Mouse (Mus musculus) stomach, postnatal 0 days (tissue): ENCODE measurements around the gene Lgals4. TPM values are rescaled to one million over a fixed set of nuclear protein-coding genes. Genes with fewer than 3 reads are reported as not detected.

Experiments used
- ATAC-seq: fragments of 200-750 bp; cut with Nextera tagmentation; 2 replicates; pipeline ENCODE4 v1.8.0; 2017; ENCODE audit not compliant: low FRiP score, low TSS enrichment
- DNase-seq: peaks from one replicate; pipeline ENCODE4 v3.0.0-alpha.2; 2016; ENCODE audit warnings: low spot score
- H3K27ac ChIP-seq: fragments of 300-500 bp; sonication (generic); replicated peaks from 2 replicates; pipeline ENCODE4 v1.5.1; 2014; ENCODE audit warnings: mild to moderate bottlenecking, control low read depth
- H3K27me3 ChIP-seq: fragments of 300-500 bp; sonication (generic); 2 replicates; pipeline ENCODE4 v1.6.1; 2014; ENCODE audit warnings: low read length; ENCODE audit not compliant: control insufficient read depth, insufficient read depth
- H3K36me3 ChIP-seq: fragments of 300-500 bp; sonication (generic); 2 replicates; pipeline ENCODE4 v1.6.1; 2014; ENCODE audit warnings: low read length, mixed read lengths; ENCODE audit not compliant: control insufficient read depth, insufficient read depth
- H3K4me1 ChIP-seq: fragments of 300-500 bp; sonication (generic); replicated peaks from 2 replicates; pipeline ENCODE4 v1.6.1; 2014; ENCODE audit warnings: antibody characterized with exemption; ENCODE audit not compliant: control insufficient read depth, insufficient read depth
- H3K4me2 ChIP-seq: fragments of 300-500 bp; sonication (generic); replicated peaks from 2 replicates; pipeline ENCODE4 v1.6.1; 2014; ENCODE audit warnings: low read depth, mild to moderate bottlenecking, control low read depth, moderate library complexity
- H3K4me3 ChIP-seq: fragments of 300-500 bp; sonication (generic); 2 replicates; pipeline ENCODE4 v1.5.1; 2014; ENCODE audit warnings: low read depth, low read length, control low read depth
- H3K9ac ChIP-seq: fragments of 300-500 bp; sonication (generic); 2 replicates; pipeline ENCODE4 v1.6.1; 2014; ENCODE audit warnings: mild to moderate bottlenecking, low read length, control low read depth, mixed read lengths
- H3K9me3 ChIP-seq: fragments of 300-500 bp; sonication (generic); 2 replicates; pipeline ENCODE4 v1.6.1; 2016; ENCODE audit warnings: low read length; ENCODE audit not compliant: control insufficient read depth
- CTCF ChIP-seq: IDR thresholded peaks from 2 replicates; pipeline ENCODE4 v1.5.1; 2016; ENCODE audit warnings: antibody characterized with exemption, low read depth, mild to moderate bottlenecking, moderate library complexity
- EP300 ChIP-seq: optimal IDR thresholded peaks from 2 replicates; pipeline ENCODE3; 2016; ENCODE audit warnings: antibody characterized with exemption
- WGBS: fragments of 180-500 bp; shearing (Covaris S2); extraction: QIAGEN DNeasy Blood & Tissue Kit; methylation state at CpG from one replicate; pipeline ENCODE4 v1.1.7; 2014; 5-methylcytosine and 5-hydroxymethylcytosine counted together
- polyA plus RNA-seq: library from polyadenylated mRNA; unstranded; fragments of >200 nt; fragmentation: Nextera tagmentation; extraction: Ambion mirVana; gene quantifications from 2 replicates; pipeline ENCODE4 v1.2.1, GENCODE M21; 2015

Gene Lgals4
- polyA plus RNA-seq, 1 experiment from 2014 or later = 489 TPM

DNA sequence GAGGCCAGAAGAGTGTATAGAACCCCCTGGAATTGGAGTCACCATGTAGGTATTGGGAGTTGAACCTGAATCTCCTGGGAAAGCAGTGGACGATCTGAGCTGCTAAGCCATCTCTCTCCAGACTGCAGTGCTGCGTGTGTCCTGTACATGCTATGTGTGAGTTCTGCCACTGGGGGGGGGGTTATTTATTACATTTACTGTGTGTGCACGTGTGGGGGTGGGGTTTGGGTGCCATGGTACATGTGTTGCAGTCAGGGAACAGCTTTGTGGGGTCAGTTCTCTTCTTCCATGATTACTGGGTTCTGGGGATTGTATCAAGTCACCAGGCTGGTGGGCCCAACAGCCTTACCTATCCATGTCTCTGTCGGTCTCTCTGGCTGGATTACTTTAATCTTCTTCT, 26.8 kb upstream of the Lgals4 start:
- peaks cover 18% of the 10 kb centered on the region for H3K4me1 ChIP-seq
- 80% methylated on average over 4 of the region's 4 CpGs for WGBS
- peak; percentile 58 for DNase-seq

DNA sequence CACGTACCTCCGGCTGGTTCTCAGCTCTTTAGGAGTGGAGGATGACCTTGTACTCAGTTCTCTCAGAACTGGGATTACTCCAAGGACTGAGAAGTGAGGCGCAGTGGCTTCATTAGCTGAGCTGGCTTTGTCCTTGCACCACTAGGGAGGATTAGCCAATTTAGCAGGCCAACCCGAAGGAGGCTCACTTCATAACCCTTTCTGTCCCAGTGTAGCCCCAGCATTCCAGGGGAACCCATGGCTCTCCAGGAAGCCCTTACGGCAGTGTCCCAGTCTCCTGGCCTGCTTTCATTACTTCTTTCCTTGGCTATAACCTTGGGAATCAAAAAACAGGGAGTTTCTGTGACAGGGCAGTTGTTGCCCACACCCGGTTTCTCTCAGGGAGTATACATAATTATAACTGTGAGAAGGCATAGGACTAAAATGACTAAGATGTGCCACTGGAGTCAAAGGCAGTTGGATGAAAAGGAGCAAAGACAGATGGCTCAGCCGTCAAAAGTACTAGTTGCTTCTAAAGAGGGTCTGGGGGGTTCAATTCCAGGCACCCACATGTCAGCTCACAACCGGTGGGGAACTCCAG, 25.9 kb upstream of the Lgals4 start:
- H3K4me1 ChIP-seq = peaks cover 17% of the 10 kb centered on the region

More for the DNA sequence above, 26.8 kb upstream of the Lgals4 start:
- Histone ChIP-seq H3K4me2 (no peak overlapping the region), H3K4me3 (no peak overlapping the region), H3K9ac (no peak overlapping the region), H3K9me3 (no peaks in the 10 kb centered on the region), H3K27ac (peak overlapping the region; percentile 30; the same call in 1 of the 2 replicates), H3K36me3 (no peaks in the 10 kb centered on the region), H3K27me3 (no peaks in the 10 kb centered on the region)
- no peak for ATAC-seq
- TF ChIP-seq EP300 (no peak), CTCF (peak; percentile 49)

DNA sequence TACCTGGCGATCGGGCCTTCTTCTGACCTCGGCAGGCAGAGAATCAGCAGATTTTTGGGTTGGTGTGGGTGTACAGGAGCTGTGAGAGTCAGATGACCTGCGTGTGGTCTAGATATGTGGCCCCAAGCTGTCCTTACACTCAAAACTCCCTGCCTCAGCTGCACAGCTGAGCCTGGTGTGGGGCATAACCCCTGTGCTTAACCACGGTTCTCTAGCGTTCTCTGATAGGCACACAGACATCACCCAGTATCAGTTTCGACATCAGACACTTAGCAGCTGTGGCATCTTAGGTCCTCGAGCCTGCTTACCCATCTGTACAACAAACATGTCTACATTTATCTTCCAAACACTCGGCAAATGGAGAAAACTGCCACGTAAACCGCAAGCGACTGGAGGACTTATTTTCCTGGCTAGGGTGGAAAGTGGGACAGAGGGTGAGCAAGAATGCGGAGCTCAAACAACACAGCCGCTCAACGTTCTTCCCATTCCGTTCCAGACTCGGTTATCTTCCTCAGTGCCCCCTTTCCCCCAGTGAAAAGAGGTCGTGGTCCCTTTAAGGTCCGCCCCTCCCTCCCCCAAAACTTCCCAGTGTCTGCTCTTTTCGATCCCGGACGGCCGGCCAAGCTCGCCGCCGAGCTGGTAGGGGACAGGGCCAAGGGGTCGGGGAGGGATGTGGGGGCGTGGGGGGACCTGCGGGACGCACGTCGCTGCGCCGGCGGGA, 25.3 kb upstream of the Lgals4 start, which contains the start of gene Hnrnpl:
Hnrnpl (plus strand) TSS at position 321 of the 721 bp plus-strand sequence.
- no peak for TF ChIP-seq EP300
- no peak for TF ChIP-seq CTCF
- DNase-seq = no peak
- 1% methylated on average over 35 of the region's 35 CpGs for WGBS

More for the DNA sequence above, 25.9 kb upstream of the Lgals4 start:
- Histone ChIP-seq H3K9ac (peak overlapping the region; percentile 97), H3K36me3 (no peaks in the 10 kb centered on the region), H3K9me3 (no peaks in the 10 kb centered on the region), H3K27me3 (no peaks in the 10 kb centered on the region), H3K27ac (peak overlapping the region; percentile 100), H3K4me2 (peak overlapping the region; percentile 86), H3K4me3 (peak overlapping the region; percentile 79)
- no peak for ATAC-seq
- TF ChIP-seq CTCF (0 out of 2 replicates have a peak, but pooled peaks have one; percentile 15), EP300 (no peak)
- WGBS = 23% methylated on average over 7 of the region's 8 CpGs
- DNase-seq = no peak

DNA sequence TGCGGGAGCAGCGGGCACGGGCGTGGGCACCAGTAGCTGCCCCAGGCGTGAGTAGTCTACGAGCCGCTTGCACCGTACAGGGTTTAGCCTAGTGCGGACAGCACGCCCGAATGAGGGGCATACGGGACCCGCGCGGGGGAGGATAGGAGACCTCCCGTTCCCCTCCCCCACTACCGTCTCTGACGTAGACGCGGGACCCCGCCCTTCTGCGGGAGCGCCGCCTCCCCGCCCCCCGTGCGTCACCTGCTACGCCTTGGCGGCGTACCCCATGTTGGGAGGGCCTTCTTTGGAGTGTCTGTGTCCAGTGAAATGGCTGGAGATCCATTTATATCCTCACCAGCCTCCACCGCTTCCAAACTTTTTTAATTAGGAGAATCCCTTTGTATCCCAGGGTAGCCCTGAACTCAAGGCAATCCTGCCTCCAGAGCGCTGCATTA, 24.7 kb upstream of the Lgals4 start:
- TF ChIP-seq CTCF (no peak), EP300 (no peak)
- ATAC-seq = peak; percentile 71

More for the DNA sequence above, 25.3 kb upstream of the Lgals4 start, which contains the start of gene Hnrnpl:
- Histone ChIP-seq H3K36me3 (peaks cover 4% of the 10 kb centered on the region), H3K9ac (peak within 1 kb of the TSS; percentile 97), H3K4me3 (peak within 1 kb of the TSS; percentile 79), H3K4me1 (peaks cover 16% of the 10 kb centered on the region), H3K27me3 (no peaks in the 10 kb centered on the region), H3K9me3 (no peaks in the 10 kb centered on the region), H3K27ac (peak within 1 kb of the TSS; percentile 100), H3K4me2 (peak within 1 kb of the TSS; percentile 86)
- peak; percentile 1; the same call in 1 of the 2 replicates for ATAC-seq

DNA sequence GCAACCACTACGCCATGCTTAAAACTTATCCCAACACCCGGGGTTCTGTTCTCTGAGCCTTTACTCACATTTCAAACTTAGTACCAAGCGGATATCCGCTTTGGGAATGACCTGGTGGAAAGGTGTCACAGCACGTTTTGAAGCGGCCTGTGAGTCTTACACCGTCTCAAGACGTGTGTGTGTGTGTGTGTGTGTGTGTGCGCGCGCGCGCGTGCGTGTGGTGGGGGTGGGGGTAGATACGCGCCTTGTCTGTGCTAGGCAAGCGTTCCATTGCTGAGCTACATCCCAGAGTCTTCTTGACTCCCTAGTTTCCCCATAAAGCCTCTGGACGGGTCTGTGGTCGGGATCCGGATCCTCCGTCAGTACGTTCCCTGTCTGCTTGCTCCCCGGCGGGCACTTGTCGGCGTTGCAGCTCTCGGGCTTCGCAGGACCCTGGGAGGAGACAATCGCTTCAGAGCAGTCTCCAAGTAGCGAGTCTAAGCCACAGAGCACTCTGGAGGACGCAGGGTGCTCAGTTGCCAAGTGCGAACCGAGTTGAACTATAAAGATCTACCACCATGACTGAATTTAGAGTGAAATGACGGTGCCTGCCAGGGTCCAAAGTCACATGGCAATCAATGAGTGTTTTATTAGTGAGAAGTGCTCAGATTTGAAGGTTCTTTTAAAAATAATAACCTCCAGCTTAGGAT, 24.1 kb upstream of the Lgals4 start:
- Histone ChIP-seq H3K4me3 (peak overlapping the region; percentile 79), H3K27me3 (no peaks in the 10 kb centered on the region), H3K9me3 (no peaks in the 10 kb centered on the region), H3K36me3 (peaks cover 16% of the 10 kb centered on the region), H3K9ac (peak overlapping the region; percentile 97), H3K4me1 (peaks cover 14% of the 10 kb centered on the region), H3K27ac (peak overlapping the region; percentile 100), H3K4me2 (peak overlapping the region; percentile 86)
- ATAC-seq (peak; percentile 11), DNase-seq (peak; percentile 81)
- WGBS = under 1% methylated on average over 35 of the region's 35 CpGs
- TF ChIP-seq CTCF (no peak), EP300 (no peak)

More for the DNA sequence above, 24.7 kb upstream of the Lgals4 start:
- under 1% methylated on average over 32 of the region's 32 CpGs for WGBS
- Histone ChIP-seq H3K4me2 (peak overlapping the region; percentile 86), H3K4me3 (peak overlapping the region; percentile 79), H3K4me1 (peaks cover 14% of the 10 kb centered on the region), H3K27ac (peak overlapping the region; percentile 100), H3K36me3 (peaks cover 10% of the 10 kb centered on the region), H3K9me3 (no peaks in the 10 kb centered on the region), H3K27me3 (no peaks in the 10 kb centered on the region), H3K9ac (peak overlapping the region; percentile 97)
- peak; percentile 95 for DNase-seq
